Comparison of ENCODE assay signal across 8 mouse cellular contexts in the genomic region with DNA sequence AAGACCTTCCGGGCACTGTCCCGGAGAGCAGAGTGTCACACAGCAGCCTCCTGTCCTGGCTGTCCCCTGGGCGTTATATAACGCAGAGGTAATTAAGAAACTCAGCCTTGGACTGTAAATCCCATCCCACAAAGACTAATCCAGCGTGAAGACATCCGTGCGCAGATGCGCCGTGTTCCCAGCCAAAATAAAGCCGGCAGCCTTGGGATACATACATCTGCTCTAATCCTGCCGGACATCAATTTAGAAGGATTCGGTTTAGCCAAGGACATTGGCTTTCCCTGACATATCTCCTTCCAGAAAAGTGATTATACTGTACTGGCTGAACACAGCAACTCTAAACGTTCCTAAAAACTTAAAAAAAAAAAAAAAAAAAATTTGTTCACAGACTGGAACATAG. TPM values are rescaled to one million over a fixed set of nuclear protein-coding genes. Genes with fewer than 3 reads are reported as not detected.
DNase-seq lines count a peak whose midpoint lies in the region; ATAC-seq and TF ChIP-seq lines count a peak whose summit lies in the region.

No protein-coding gene starts in this region.

- peak overlapping the region; percentile 42 for H3K4me2 ChIP-seq in kidney, embryonic 15.5 days
- H3K4me2 ChIP-seq in kidney, postnatal 0 days (ENCODE audit: low read length): peak overlapping the region; percentile 41; the same call in 1 of the 2 replicates

- intact Hi-C loops in heart, postnatal 25 days (cut with DNase I): loop anchor here (1.0 kb wide), 1 partner anchor 413 kb away; no protein-coding TSS in a partner anchor

- WGBS in kidney, embryonic 15.5 days: 17% methylated on average over 13 of the region's 13 CpGs
- WGBS in kidney, postnatal 0 days: 22% methylated on average over 13 of the region's 13 CpGs
- WGBS in thymus, adult 2 months: 91% methylated on average over 13 of the region's 13 CpGs

- no peak overlapping the region for H3K27ac ChIP-seq in kidney, embryonic 15.5 days
- no peak overlapping the region for H3K27ac ChIP-seq in kidney, postnatal 0 days
- H3K27ac ChIP-seq in thymus, adult 2 months (ENCODE audit: control insufficient read depth, insufficient read depth, low read length): no peak overlapping the region

- H3K4me3 ChIP-seq in kidney, embryonic 15.5 days (replicated peaks): no peak overlapping the region; the same call in 1 of the 2 replicates
- 0 out of 2 replicates have a peak overlapping the region, but pooled peaks have one; percentile 4 for H3K4me3 ChIP-seq in kidney, postnatal 0 days (replicated peaks; ENCODE audit: low read depth, low read length)
- no peak overlapping the region for H3K4me3 ChIP-seq in thymus, adult 2 months (ENCODE audit: control insufficient read depth, insufficient read depth, low read length)

- no peak for TF ChIP-seq POLR2A in thymus, adult 2 months (IDR thresholded peaks at IDR 0.05; ENCODE audit: control insufficient read depth, extremely low read depth, insufficient read depth, low read length, poor library complexity)

- H3K27me3 ChIP-seq in kidney, embryonic 15.5 days: no peaks in the 10 kb centered on the region
- H3K27me3 ChIP-seq in kidney, postnatal 0 days (ENCODE audit: insufficient read depth, low read length): no peaks in the 10 kb centered on the region
- H3K27me3 ChIP-seq in thymus, adult 2 months (ENCODE audit: control insufficient read depth, insufficient read depth, low read length): no peaks in the 10 kb centered on the region

- H3K36me3 ChIP-seq in kidney, embryonic 15.5 days: no peaks in the 10 kb centered on the region
- H3K36me3 ChIP-seq in kidney, postnatal 0 days (ENCODE audit: insufficient read depth, low read length): no peaks in the 10 kb centered on the region
- H3K36me3 ChIP-seq in thymus, adult 2 months (ENCODE audit: control insufficient read depth, insufficient read depth, low read length): no peaks in the 10 kb centered on the region

- no peak for DNase-seq in kidney, postnatal 14 days
- DNase-seq in fat pad, adult 2 months (ENCODE audit: extremely low read depth, low read depth, low spot score): peak; percentile 65
- DNase-seq in kidney, postnatal 0 days (ENCODE audit: low spot score): peak; percentile 55
- peak; percentile 8 for DNase-seq in retina, adult 2 months (ENCODE audit: low read depth, low spot score)
- DNase-seq in thymus, adult 2 months: no peak
- no peak for DNase-seq in heart, postnatal 25 days (ENCODE audit: low spot score)
- no peak for DNase-seq in thymus, postnatal 4 days

- no peak overlapping the region for H3K9ac ChIP-seq in kidney, embryonic 15.5 days
- no peak overlapping the region for H3K9ac ChIP-seq in kidney, postnatal 0 days (ENCODE audit: low read depth, low read length)

- ATAC-seq in kidney, embryonic 15.5 days (replicated peaks; ENCODE audit: low FRiP score): 0 out of 2 replicates have a peak, but pooled peaks have one; percentile 50
- ATAC-seq in kidney, postnatal 0 days (replicated peaks; ENCODE audit: low FRiP score, low read depth): no peak

- no peak for TF ChIP-seq CTCF in kidney, postnatal 0 days (IDR thresholded peaks at IDR 0.05; ENCODE audit: low read depth)
- no peak for TF ChIP-seq CTCF in thymus, adult 2 months (IDR thresholded peaks at IDR 0.05; ENCODE audit: borderline replicate concordance, control insufficient read depth, extremely low read depth, insufficient read depth, low read length, poor library complexity)

- H3K4me1 ChIP-seq in kidney, embryonic 15.5 days: peaks cover 31% of the 10 kb centered on the region
- H3K4me1 ChIP-seq in kidney, postnatal 0 days (replicated peaks; ENCODE audit: insufficient read depth, low read length): peaks cover 6% of the 10 kb centered on the region; the same call in 1 of the 2 replicates
- H3K4me1 ChIP-seq in thymus, adult 2 months (replicated peaks; ENCODE audit: control insufficient read depth, insufficient read depth, low read length): no peaks in the 10 kb centered on the region

- H3K9me3 ChIP-seq in kidney, embryonic 15.5 days (replicated peaks): no peaks in the 10 kb centered on the region
- H3K9me3 ChIP-seq in kidney, postnatal 0 days (replicated peaks; ENCODE audit: low read length): no peaks in the 10 kb centered on the region

RNA-seq across cellular contexts. Expression of a gene that starts 45.0 kb away (rescaled TPM):
- 28.1 and 30.6 TPM in 2 replicates for polyA plus RNA-seq in kidney, embryonic 15.5 days (2015; fragmentation: Nextera tagmentation; extraction: Ambion mirVana)
- 23.7 and 26.4 TPM in 2 replicates for polyA plus RNA-seq in kidney, postnatal 0 days (2015; fragmentation: Nextera tagmentation; extraction: Ambion mirVana)
- 3.4 and 3.7 TPM in 2 replicates for polyA plus RNA-seq in thymus, adult 2 months (2012; rRNA removed)
- total RNA-seq in heart, postnatal 25 days (2021): 10 to 100 TPM; 45.0 to 51.5 TPM

Comparison
In these comparisons a context has a peak if more than half of its experiments do, and no peak if none do; other contexts are left out.
1. DNase-seq: peak in fat pad, adult 2 months (single experiment), kidney, postnatal 0 days (single experiment) and retina, adult 2 months (single experiment); none in kidney, postnatal 14 days (single experiment), thymus, adult 2 months (single experiment), heart, postnatal 25 days (single experiment) and thymus, postnatal 4 days (single experiment).